Mouse (Mus musculus) left cerebral cortex, postnatal 10 days (tissue): ENCODE measurements around the gene Ephb3. TPM values are rescaled to one million over a fixed set of nuclear protein-coding genes. Genes with fewer than 3 reads are reported as not detected.
A peak's percentile ranks its signal among the peaks of the same experiment; 100 is the strongest.
"Not testable (repeated sequence)": the region's sequence is repeated elsewhere in the genome, so short reads cannot be mapped to it uniquely, and the experiment has no call there.

Source experiments
- DNase-seq, 2 experiments: peaks; one replicate each; pipeline ENCODE4 v3.0.0; 2021 to 2022; ENCODE audit warnings: low spot score in 2 of 2, mixed read lengths in 1 of 2; ENCODE audit errors: extremely low spot score in 1 of 2
- intact Hi-C: fragments of 180-260 bp; cut with DNase I; formaldehyde crosslinking; loops from one replicate; pipeline ENCODE4 v1.15.1; 2025
- total RNA-seq, 2 experiments: library from RNA; stranded (reverse); gene quantifications; 2 replicates each; pipeline ENCODE4 v1.2.3; 2021

Ephb3 gene
- total RNA-seq, result 10 to 100 TPM; 29.7 to 34.1 TPM

DNA sequence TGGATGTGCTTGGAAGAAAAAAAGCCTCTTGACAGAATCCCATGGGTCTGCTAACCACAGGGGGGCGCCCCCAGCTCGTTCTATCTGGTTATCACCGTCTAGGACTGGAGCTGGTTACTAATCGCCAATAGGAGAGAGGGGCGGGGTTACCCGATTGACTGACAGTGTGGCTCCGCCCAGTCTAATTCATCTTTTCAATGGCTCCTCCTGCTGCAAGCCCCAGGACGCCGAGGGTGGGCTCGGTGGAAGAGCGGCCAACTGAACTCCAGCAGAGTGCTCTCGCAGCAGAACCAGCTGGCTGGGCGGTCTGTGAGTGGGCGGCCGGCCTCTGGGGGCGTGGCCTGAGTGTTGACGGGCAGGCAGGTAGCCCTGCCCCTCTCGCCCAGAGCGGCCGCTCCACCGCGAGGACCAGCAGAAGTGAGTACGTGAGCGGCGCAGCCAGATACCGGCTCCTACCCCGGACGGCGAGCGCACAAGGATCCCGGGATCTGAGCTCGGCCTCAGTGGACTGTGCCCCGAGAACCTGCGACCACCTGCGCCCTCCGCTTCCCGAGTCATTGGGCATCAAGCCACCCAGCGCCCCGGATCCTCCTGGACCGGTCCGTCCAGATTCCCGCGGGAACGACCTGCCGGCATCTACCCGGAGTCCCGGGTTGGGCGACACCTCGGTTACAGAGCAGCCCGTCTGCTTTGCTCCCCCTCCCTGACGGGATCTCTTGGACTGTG is at the start of gene Ephb3:
Gene Ephb3 (plus strand): TSS at position 389 of the 726 bp plus-strand sequence.
- DNase-seq, result peak; percentile 99
- intact Hi-C loops, result loop anchor here (1.0 to 5.0 kb wide), 3 partner anchors 43 to 188 kb away; no protein-coding TSS in a partner anchor

DNA sequence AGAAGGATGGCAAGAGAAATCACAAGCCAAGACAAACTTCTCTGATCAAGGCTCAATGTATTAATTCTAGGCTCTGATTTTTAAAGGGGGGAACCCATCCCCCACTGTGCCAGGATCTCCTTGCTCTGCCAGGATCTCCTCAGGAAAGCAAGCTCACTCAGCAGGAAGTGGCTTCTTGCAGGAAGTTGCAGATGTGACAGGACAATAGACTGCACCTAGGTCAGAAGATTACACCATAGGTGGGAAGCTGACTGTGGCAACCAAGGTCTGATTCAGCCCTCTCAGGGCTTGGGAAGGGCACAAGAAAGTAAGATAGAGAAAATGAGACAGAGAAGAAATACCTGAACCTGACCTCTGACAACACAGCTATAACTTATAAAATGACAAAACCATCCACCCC is 48.3 kb upstream of the Ephb3 start:
- intact Hi-C loops, DNase-seq: not testable (repeated sequence)

- intact Hi-C loops, result not testable (repeated sequence)
These were observed 45.3 kb upstream of the Ephb3 start for GRCm38 (mm10) chr16:21159226-21159625.

GRCm38 (mm10) chr16:21163423-21163822 is 41.1 kb upstream of the Ephb3 start:
- DNase-seq, intact Hi-C loops: not testable (repeated sequence)

More at GRCm38 (mm10) chr16:21159226-21159625, 45.3 kb upstream of the Ephb3 start:
- not testable (repeated sequence) for DNase-seq

GRCm38 (mm10) chr16:21165343-21166220 is 39.0 kb upstream of the Ephb3 start:
- DNase-seq, intact Hi-C loops: not testable (repeated sequence)

DNA sequence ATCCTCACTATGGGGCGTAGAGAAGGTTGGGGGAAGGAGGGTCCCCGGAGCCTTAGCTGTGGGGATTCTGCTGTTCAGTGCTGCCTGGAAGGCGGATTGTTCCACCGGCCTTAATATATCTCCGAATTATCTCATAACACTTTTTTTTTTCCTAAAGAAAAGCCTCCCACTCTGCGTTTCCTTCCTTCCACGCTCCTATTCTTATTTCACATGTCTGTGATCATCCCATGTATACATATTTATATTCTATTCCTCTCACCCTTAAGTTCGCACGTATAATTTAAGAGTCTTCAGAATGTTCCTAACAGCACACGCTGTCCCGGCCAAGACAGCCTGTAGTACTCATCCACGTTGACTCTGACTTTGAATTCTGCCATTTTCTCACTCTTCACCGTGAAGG is 35.8 kb upstream of the Ephb3 start:
- intact Hi-C loops, result no loop called here
- no peak for DNase-seq

GRCm38 (mm10) chr16:21175236-21175635 is 29.3 kb upstream of the Ephb3 start:
- intact Hi-C loops, result no loop called here
- DNase-seq, result no peak

DNA sequence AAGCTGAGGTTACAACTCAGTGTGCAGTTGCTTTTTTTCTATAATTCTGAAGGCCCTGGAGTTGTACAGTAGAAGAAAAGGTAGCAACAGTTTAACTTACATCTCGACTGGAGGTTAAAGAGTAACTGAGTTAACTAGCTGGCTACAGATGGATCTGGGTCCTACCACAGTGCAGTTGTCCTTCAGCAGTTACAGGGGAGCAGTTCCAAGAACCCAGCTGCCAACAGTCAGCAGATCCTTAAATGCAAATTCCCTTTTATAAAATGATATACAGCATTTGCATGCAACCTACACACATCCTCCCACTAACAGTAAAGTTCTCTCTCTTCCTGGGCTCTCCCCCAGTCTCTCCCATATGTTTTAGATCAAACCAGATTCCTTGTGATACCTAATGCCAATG is 22.4 kb upstream of the Ephb3 start:
- intact Hi-C loops, result loop anchor here (10.0 kb wide), 1 partner anchor 277 kb away; no protein-coding TSS in a partner anchor
- no peak for DNase-seq

DNA sequence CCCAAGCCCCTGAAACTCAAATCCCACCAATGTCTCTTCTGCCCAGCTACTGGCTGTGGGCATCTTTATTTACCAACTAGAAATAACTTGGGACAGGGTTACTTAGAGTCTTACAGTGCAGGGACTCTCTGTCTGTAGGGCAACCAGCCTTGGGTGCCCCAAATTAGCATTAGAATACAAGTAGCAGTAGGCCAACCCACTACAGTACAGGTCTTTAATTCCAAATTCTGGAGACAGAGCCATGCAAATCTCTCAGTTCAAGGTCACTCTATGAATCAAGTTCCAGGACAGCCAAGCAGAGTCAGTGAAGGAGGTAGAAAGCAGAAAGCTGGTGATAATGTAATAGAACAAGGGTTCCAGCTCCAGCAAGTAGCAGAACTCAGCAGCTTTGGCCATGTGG is 19.9 kb upstream of the Ephb3 start:
- intact Hi-C loops, result loop anchor here (10.0 kb wide), 1 partner anchor 280 kb away; no protein-coding TSS in a partner anchor
- no peak for DNase-seq

- DNase-seq, result no peak
- intact Hi-C loops, result loop anchor here (10.0 kb wide), 1 partner anchor 283 kb away; no protein-coding TSS in a partner anchor
These were observed 17.0 kb upstream of the Ephb3 start for GRCm38 (mm10) chr16:21187568-21187967.

DNA sequence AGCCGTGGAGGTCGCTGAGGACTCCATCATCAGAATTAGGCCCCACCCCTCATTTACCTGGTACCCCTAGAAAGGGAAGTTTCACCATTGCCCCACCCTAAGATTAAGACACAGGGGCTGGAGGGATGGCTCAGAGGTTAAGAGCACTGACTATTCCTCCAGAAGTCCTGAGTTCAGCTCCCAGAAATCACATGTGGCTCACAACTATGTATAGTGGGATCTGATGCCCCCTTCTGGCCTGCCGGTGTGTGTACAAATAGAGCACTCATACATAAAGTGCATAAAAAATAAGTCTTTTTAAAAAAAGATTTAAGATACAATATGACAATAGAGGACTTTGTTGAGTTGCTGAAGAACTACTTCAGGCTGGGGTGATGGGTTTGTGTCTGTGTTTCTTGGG is 16.2 kb upstream of the Ephb3 start:
- intact Hi-C loops, result loop anchor here (10.0 kb wide), 1 partner anchor 284 kb away; no protein-coding TSS in a partner anchor
- DNase-seq, result no peak

DNA sequence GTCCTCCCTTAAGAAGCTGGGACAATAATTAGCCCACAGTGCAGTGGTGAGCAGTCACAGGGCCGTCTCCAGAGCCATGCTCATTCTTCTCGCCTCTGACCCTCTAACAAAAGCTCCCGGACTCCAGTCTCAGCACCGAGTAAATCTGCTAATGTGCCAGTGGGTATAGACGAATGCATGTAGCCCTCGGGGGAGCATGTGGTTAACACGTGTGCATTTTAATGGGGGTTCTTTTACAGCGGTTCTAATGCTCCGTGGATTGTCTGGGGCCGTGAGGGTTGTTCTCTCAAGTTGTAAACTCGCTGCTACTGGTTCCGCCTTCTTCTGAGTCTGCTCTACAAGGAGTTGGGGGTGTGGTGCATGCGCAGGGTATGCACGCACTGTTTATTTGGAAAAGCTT is 13.0 kb upstream of the Ephb3 start:
- intact Hi-C loops, result loop anchor here (5.0 kb wide), 2 partner anchors 384 to 479 kb away; no protein-coding TSS in a partner anchor

GRCm38 (mm10) chr16:21192509-21193354 is 11.8 kb upstream of the Ephb3 start:
- peak in 1 of 2 experiments; percentile 85 for DNase-seq
- intact Hi-C loops, result loop anchor here (5.0 kb wide), 2 partner anchors 385 to 480 kb away; no protein-coding TSS in a partner anchor

More for the DNA sequence above, 13.0 kb upstream of the Ephb3 start:
- DNase-seq, result no peak

- no peak for DNase-seq
- intact Hi-C loops, result loop anchor here (5.0 kb wide), 2 partner anchors 387 to 482 kb away; no protein-coding TSS in a partner anchor
These were observed 10.4 kb upstream of the Ephb3 start for GRCm38 (mm10) chr16:21194182-21194581.

DNA sequence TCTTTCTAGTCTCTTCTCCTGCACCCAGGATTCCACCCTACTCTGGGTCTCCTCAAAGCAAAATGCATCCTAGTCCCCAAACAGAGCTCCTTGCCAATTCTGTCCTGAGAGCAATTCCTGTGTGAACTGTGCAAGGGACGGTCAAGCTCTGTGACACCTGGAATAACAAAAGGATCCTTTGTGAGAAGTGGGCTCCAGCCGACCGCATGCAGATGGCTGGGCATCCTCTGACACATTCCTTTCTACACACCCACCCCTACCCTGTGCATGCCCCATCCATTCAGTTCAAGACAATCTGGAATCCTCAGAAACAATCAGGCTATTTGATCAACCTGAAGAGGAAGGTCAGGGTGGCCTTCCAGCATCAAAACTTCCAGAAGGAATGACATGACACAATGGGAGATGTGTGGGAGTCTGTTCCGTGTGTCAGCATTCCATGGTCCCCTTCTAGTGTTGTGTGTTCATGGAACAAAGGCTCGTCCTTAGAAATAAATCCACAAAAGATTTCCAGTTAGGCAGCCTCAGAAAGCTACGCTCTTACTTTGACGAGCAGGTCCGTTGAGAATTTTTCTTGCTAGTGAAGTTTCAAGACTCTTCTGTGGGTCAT is 9.2 kb upstream of the Ephb3 start:
- intact Hi-C loops, result no loop called here
- DNase-seq, result no peak

- DNase-seq, result no peak
- intact Hi-C loops, result no loop called here
These were observed 8.0 kb upstream of the Ephb3 start for GRCm38 (mm10) chr16:21196576-21196975.

DNA sequence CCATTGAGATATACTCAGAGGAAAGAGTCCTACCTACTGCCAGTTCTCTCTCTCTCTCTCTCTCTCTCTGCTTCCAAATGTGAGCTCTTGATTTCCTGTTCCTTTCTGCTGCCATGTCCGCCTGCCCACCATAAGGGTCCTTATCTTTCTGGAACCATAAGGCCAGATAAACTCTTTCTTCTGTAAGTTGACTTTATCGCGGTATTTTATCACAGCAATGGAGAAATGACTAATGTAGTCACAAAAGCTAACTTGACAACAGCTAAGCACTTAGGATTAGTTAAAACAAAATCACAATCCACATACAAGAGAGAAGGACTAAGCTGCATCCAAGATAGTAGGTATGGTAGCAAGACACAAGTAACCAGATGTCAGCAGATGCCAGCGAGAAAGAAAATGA is 7.0 kb upstream of the Ephb3 start:
- intact Hi-C loops, result no loop called here
- no peak for DNase-seq

- intact Hi-C loops, result no loop called here
These were observed 6.5 kb upstream of the Ephb3 start for GRCm38 (mm10) chr16:21198006-21198405.

More at GRCm38 (mm10) chr16:21198006-21198405, 6.5 kb upstream of the Ephb3 start:
- no peak for DNase-seq
